Mouse (Mus musculus) G1E-ER4 (cell line): ENCODE results near the gene 4932438A13Rik. TPM values are rescaled to one million over a fixed set of nuclear protein-coding genes. Genes with fewer than 3 reads are reported as not detected.

Experiments
- GATA1 ChIP-seq: IDR thresholded peaks from one replicate; pipeline ENCODE4 v1.8.0; 2012; ENCODE audit warnings: low read length, inconsistent platforms
- polyA plus RNA-seq: library from polyadenylated mRNA; stranded (reverse); fragments of >175 nt; gene quantifications from 2 replicates; pipeline ENCODE4 v1.2.3, GENCODE M21; 2012

The 4932438A13Rik gene
- polyA plus RNA-seq, result 2.0 and 3.0 TPM in 2 replicates

GRCm38 (mm10) chr3:36862721-36863275, at the start of gene 4932438A13Rik:
TSS of gene 4932438A13Rik (plus strand) at chr3:36863104.
- TF ChIP-seq GATA1, result no peak

- no peak for TF ChIP-seq GATA1
Observed at GRCm38 (mm10) chr3:36816633-36817032, 46.3 kb upstream of the 4932438A13Rik start.

GRCm38 (mm10) chr3:36819402-36819801, 43.5 kb upstream of the 4932438A13Rik start:
- no peak for TF ChIP-seq GATA1

- no peak for TF ChIP-seq GATA1
Observed at GRCm38 (mm10) chr3:36821037-36821436, 41.9 kb upstream of the 4932438A13Rik start.

- no peak for TF ChIP-seq GATA1
Observed at GRCm38 (mm10) chr3:36825098-36825497, 37.8 kb upstream of the 4932438A13Rik start.

- TF ChIP-seq GATA1, result no peak
Observed at GRCm38 (mm10) chr3:36825554-36825953, 37.4 kb upstream of the 4932438A13Rik start.

GRCm38 (mm10) chr3:36827274-36828025, 35.5 kb upstream of the 4932438A13Rik start:
- TF ChIP-seq GATA1, result no peak

GRCm38 (mm10) chr3:36830218-36830617, 32.7 kb upstream of the 4932438A13Rik start:
- no peak for TF ChIP-seq GATA1

- no peak for TF ChIP-seq GATA1
Observed at GRCm38 (mm10) chr3:36834426-36834825, 28.5 kb upstream of the 4932438A13Rik start.

GRCm38 (mm10) chr3:36834832-36835231, 28.1 kb upstream of the 4932438A13Rik start:
- no peak for TF ChIP-seq GATA1

- TF ChIP-seq GATA1, result no peak
Observed at GRCm38 (mm10) chr3:36835525-36836203, 27.2 kb upstream of the 4932438A13Rik start.

GRCm38 (mm10) chr3:36836833-36837232, 26.1 kb upstream of the 4932438A13Rik start:
- no peak for TF ChIP-seq GATA1

- no peak for TF ChIP-seq GATA1
Observed at GRCm38 (mm10) chr3:36840650-36841555, 22.0 kb upstream of the 4932438A13Rik start.

- TF ChIP-seq GATA1, result no peak
Observed at GRCm38 (mm10) chr3:36853733-36854440, 9.0 kb upstream of the 4932438A13Rik start.
